Mouse (Mus musculus) stomach, postnatal 0 days (tissue): ENCODE data around the gene Txndc9.

Experiments
- CTCF ChIP-seq: IDR thresholded peaks from 2 replicates; pipeline ENCODE4 v1.5.1; 2016; ENCODE audit warnings: antibody characterized with exemption, low read depth, mild to moderate bottlenecking, moderate library complexity
- EP300 ChIP-seq: optimal IDR thresholded peaks from 2 replicates; pipeline ENCODE3; 2016; ENCODE audit warnings: antibody characterized with exemption

DNA sequence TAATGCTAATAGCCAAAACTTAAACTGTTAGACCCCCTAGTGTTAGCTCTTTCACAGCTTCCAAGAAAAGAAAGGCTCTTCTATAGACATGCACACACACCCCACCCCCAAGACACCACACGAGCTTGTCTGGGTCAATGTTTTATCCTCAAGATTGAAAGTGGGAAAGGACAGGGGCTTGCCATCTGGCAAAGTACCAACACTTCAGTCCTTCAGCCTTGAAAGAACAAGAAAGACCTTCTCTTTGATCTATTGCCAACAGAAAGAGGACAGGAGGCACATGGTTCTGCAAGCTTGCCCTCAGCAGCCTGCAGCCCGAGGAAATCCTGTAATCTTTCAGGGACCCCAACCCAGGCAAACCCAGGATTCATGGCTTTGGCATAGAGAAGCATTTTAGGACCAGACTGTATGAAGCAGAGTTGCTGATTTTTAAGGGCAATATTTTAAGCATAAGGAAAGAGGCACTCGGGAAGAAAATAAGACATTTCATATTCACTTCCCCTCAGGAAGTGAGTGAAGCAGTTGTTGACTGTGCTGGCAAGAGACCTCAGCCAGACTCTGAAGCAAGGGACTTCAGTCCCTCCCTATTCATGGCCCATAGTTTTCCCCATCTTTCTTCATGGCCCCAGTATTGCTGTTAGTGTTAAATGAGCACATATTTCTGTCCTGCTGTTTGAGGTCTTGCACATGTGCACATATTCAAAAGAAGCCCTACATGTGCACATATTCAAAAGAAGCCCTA is 40.8 kb downstream of the Txndc9 start:
- TF ChIP-seq EP300: no peak
- TF ChIP-seq CTCF: no peak
